Mouse (Mus musculus): ENCODE data around the gene Anks1b.

Gene Anks1b

GRCm38 (mm10) chr10:90357169-90357907, 484.0 kb downstream of the Anks1b start:
- no peak for TF ChIP-seq GATA4 (IDR thresholded peaks at IDR 0.05; ENCODE audit: insufficient replicate concordance, low read length)

- TF ChIP-seq GATA4 (IDR thresholded peaks at IDR 0.05; ENCODE audit: insufficient replicate concordance, low read length), result no peak
These were observed 495.7 kb downstream of the Anks1b start for GRCm38 (mm10) chr10:90369015-90369414.

GRCm38 (mm10) chr10:90370751-90371150, 497.4 kb downstream of the Anks1b start:
- no peak for TF ChIP-seq GATA4 (IDR thresholded peaks at IDR 0.05; ENCODE audit: insufficient replicate concordance, low read length)

- TF ChIP-seq GATA4 (IDR thresholded peaks at IDR 0.05; ENCODE audit: insufficient replicate concordance, low read length), result no peak
These were observed 500.2 kb downstream of the Anks1b start for GRCm38 (mm10) chr10:90373469-90373868.

- TF ChIP-seq GATA4 (IDR thresholded peaks at IDR 0.05; ENCODE audit: insufficient replicate concordance, low read length), result no peak
These were observed 503.3 kb downstream of the Anks1b start for GRCm38 (mm10) chr10:90376605-90377004.

GRCm38 (mm10) chr10:90380062-90380461, 506.8 kb downstream of the Anks1b start:
- no peak for TF ChIP-seq GATA4 (IDR thresholded peaks at IDR 0.05; ENCODE audit: insufficient replicate concordance, low read length)

GRCm38 (mm10) chr10:90380704-90381339, 507.5 kb downstream of the Anks1b start:
- TF ChIP-seq GATA4 (IDR thresholded peaks at IDR 0.05; ENCODE audit: insufficient replicate concordance, low read length), result no peak

GRCm38 (mm10) chr10:90400382-90400781, 527.1 kb downstream of the Anks1b start:
- TF ChIP-seq GATA4 (IDR thresholded peaks at IDR 0.05; ENCODE audit: insufficient replicate concordance, low read length), result no peak

- no peak for TF ChIP-seq GATA4 (IDR thresholded peaks at IDR 0.05; ENCODE audit: insufficient replicate concordance, low read length)
These were observed 535.2 kb downstream of the Anks1b start for GRCm38 (mm10) chr10:90408484-90408883.

GRCm38 (mm10) chr10:90431527-90431926, 558.2 kb downstream of the Anks1b start:
- TF ChIP-seq GATA4 (IDR thresholded peaks at IDR 0.05; ENCODE audit: insufficient replicate concordance, low read length), result no peak

- no peak for TF ChIP-seq GATA4 (IDR thresholded peaks at IDR 0.05; ENCODE audit: insufficient replicate concordance, low read length)
These were observed 558.7 kb downstream of the Anks1b start for GRCm38 (mm10) chr10:90431974-90432373.

GRCm38 (mm10) chr10:90432479-90432878, 559.2 kb downstream of the Anks1b start:
- no peak for TF ChIP-seq GATA4 (IDR thresholded peaks at IDR 0.05; ENCODE audit: insufficient replicate concordance, low read length)

GRCm38 (mm10) chr10:90441036-90441435, 567.7 kb downstream of the Anks1b start:
- TF ChIP-seq GATA4 (IDR thresholded peaks at IDR 0.05; ENCODE audit: insufficient replicate concordance, low read length), result no peak

GRCm38 (mm10) chr10:90441656-90442055, 568.3 kb downstream of the Anks1b start:
- no peak for TF ChIP-seq GATA4 (IDR thresholded peaks at IDR 0.05; ENCODE audit: insufficient replicate concordance, low read length)

GRCm38 (mm10) chr10:90464906-90465305, 591.6 kb downstream of the Anks1b start:
- no peak for TF ChIP-seq GATA4 (IDR thresholded peaks at IDR 0.05; ENCODE audit: insufficient replicate concordance, low read length)

GRCm38 (mm10) chr10:90465426-90465825, 592.1 kb downstream of the Anks1b start:
- TF ChIP-seq GATA4 (IDR thresholded peaks at IDR 0.05; ENCODE audit: insufficient replicate concordance, low read length), result no peak

All from liver, adult (tissue).